Mouse (Mus musculus) ES-Bruce4 (cell line): ENCODE results near the gene Fgfr2.

ENCODE experiments used
- CTCF ChIP-seq: IDR thresholded peaks from one replicate; pipeline ENCODE4 v1.8.1; 2011; ENCODE audit warnings: low read depth, low read length
- EP300 ChIP-seq: IDR thresholded peaks from 2 replicates; pipeline ENCODE4 v1.6.1; 2011; ENCODE audit warnings: low read depth, low read length; ENCODE audit not compliant: insufficient read depth
- POLR2A ChIP-seq: IDR thresholded peaks from one replicate; pipeline ENCODE4 v1.8.1; 2011; ENCODE audit warnings: low read length; ENCODE audit not compliant: insufficient read depth

- TF ChIP-seq POLR2A (no peak), CTCF (no peak), EP300 (no peak)
Observed at GRCm38 (mm10) chr7:132940569-132940968, 182.6 kb downstream of the Fgfr2 start.
